ENCODE assay signal across 9 mouse cellular contexts in the genomic region with DNA sequence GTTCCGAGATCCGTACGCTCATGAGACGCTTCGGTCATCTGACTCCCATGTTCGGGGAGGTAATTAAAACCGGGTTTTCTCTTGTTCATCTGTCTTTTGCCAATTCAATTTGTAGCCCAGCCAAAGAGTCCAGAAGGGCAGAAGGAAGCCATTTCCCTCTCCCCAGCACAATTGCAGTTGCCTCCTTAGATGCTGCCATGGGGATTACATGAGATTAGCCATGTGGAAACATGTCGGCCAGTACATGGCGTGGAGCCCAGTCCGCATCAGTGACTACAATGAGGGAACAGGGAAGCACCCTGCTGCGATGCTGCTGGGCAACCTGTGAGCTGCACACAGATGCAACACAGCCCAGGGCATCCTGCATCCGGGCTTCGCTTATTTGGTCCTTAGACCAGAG. TPM values are rescaled to one million over a fixed set of nuclear protein-coding genes. Genes with fewer than 3 reads are reported as not detected.
A peak's percentile ranks its signal among the peaks of the same experiment; 100 is the strongest.
DNase-seq lines count a peak whose midpoint lies in the region; ATAC-seq and TF ChIP-seq lines count a peak whose summit lies in the region.
"Had no signal": no experiment of that assay in that cellular context is flagged by ENCODE, and none has a peak within 500 bp of the region (broad histone marks: within the 10 kb centered on the region; RNA-seq: fewer than 3 reads in every experiment).

No protein-coding gene starts in this region.

- no peak for TF ChIP-seq CTCF in gastrocnemius, adult 2 months (IDR thresholded peaks at IDR 0.05)
- TF ChIP-seq CTCF in midbrain, postnatal 0 days (IDR thresholded peaks at IDR 0.05), result no peak

- no peak overlapping the region for H3K4me2 ChIP-seq in midbrain, postnatal 0 days (ENCODE audit: low read depth, low read length, poor library complexity, severe bottlenecking)

- 0 out of 2 replicates have a peak, but pooled peaks cover 4% of the 10 kb centered on the region for H3K4me1 ChIP-seq in midbrain, postnatal 0 days (ENCODE audit: insufficient read depth, low read length)
- H3K4me1 ChIP-seq in midbrain, embryonic 10.5 days, result no peaks in the 10 kb centered on the region

- DNase-seq in gastrocnemius, postnatal 10 days, result peak; percentile 14
- no peak for DNase-seq in gastrocnemius, adult 2 months
- DNase-seq in midbrain, postnatal 0 days (ENCODE audit: low spot score), result peak; percentile 87
- no peak for DNase-seq in midbrain, embryonic 10.5 days (ENCODE audit: low spot score)
- peak; percentile 57 for DNase-seq in fat pad, adult 2 months (ENCODE audit: extremely low read depth, low read depth, low spot score)
- peak; percentile 61 for DNase-seq in retina, postnatal 1 day
- DNase-seq in spleen, postnatal 14 days (ENCODE audit: low spot score in 2 of 2), result no peak
- no peak for DNase-seq in T-cell, adult 2 months (ENCODE audit: low spot score)
- DNase-seq: lung, adult 2 months had no signal

- no peak for ATAC-seq in midbrain, postnatal 0 days (ENCODE audit: low FRiP score)

- no peaks in the 10 kb centered on the region for H3K27me3 ChIP-seq in midbrain, postnatal 0 days (ENCODE audit: insufficient read depth, low read length)
- peaks cover 3% of the 10 kb centered on the region; the same call in 1 of the 2 replicates for H3K27me3 ChIP-seq in midbrain, embryonic 10.5 days (ENCODE audit: low read depth, poor library complexity, severe bottlenecking)

- H3K36me3 ChIP-seq in midbrain, postnatal 0 days (ENCODE audit: insufficient read depth, low read length), result no peaks in the 10 kb centered on the region
- no peaks in the 10 kb centered on the region for H3K36me3 ChIP-seq in midbrain, embryonic 10.5 days

- WGBS in midbrain, postnatal 0 days, result 70% methylated on average over 13 of the region's 13 CpGs
- 89% methylated on average over 13 of the region's 13 CpGs for WGBS in midbrain, embryonic 10.5 days

- no peaks in the 10 kb centered on the region for H3K9me3 ChIP-seq in midbrain, postnatal 0 days (ENCODE audit: low read length)
- no peaks in the 10 kb centered on the region for H3K9me3 ChIP-seq in midbrain, embryonic 10.5 days (replicated peaks)

- H3K27ac ChIP-seq in gastrocnemius, adult 2 months, result no peak overlapping the region
- no peak overlapping the region for H3K27ac ChIP-seq in midbrain, postnatal 0 days (ENCODE audit: low read depth, low read length)
- H3K27ac ChIP-seq in midbrain, embryonic 10.5 days (replicated peaks), result no peak overlapping the region

- intact Hi-C loops in gastrocnemius, adult 2 months (cut with DNase I), result no loop called here

- no peak overlapping the region for H3K4me3 ChIP-seq in gastrocnemius, adult 2 months
- no peak overlapping the region for H3K4me3 ChIP-seq in midbrain, postnatal 0 days (ENCODE audit: low read depth, low read length)
- no peak overlapping the region for H3K4me3 ChIP-seq in midbrain, embryonic 10.5 days

- H3K9ac ChIP-seq in midbrain, postnatal 0 days (replicated peaks; ENCODE audit: low read length, poor library complexity, severe bottlenecking), result no peak overlapping the region

RNA-seq across cellular contexts. Expression of a gene that starts 23.2 kb away (rescaled TPM):
- not detected for total RNA-seq in gastrocnemius, postnatal 10 days (2021)
- not detected for total RNA-seq in gastrocnemius, adult 2 months (2021)
- total RNA-seq in midbrain, postnatal 0 days (2014; rRNA removed), result 0.38 and 0.71 TPM in 2 replicates
- 0.27 and 0.35 TPM in 2 replicates for polyA plus RNA-seq in midbrain, postnatal 0 days (2015; fragmentation: Nextera tagmentation; extraction: Ambion mirVana)
- polyA plus RNA-seq in midbrain, embryonic 10.5 days (2016; fragmentation: Nextera tagmentation; extraction: Ambion mirVana), result not detected in 2 replicates

Comparison
In these comparisons a context has a peak if more than half of its experiments do, and no peak if none do; other contexts are left out.
1. DNase-seq: peak in gastrocnemius, postnatal 10 days (single experiment), midbrain, postnatal 0 days (single experiment), fat pad, adult 2 months (single experiment) and retina, postnatal 1 day (single experiment); none in gastrocnemius, adult 2 months (single experiment), midbrain, embryonic 10.5 days (single experiment), spleen, postnatal 14 days (0 of 2) and T-cell, adult 2 months (single experiment).